Comparison of ENCODE assay signal across 9 mouse cellular contexts in the genomic region with DNA sequence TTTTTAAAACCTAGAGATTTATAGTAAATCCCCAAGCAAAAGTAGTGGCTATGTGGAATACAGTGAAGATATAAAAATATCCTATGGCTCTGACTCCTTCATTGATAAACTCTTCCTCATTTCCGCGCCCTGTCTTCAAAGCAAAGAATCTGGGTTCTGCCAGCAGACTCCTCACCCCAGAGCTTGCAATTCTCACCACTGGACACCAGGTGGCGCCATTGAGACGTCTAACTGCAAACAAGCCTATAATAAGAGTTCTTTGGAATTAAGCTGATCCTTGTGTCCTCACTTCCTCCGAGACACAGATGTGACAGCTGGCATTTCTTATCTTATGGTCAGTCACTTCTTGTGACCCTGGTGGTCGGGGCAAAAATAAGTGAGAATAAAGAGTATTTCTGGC.
DNase-seq lines count a peak whose midpoint lies in the region; ATAC-seq and TF ChIP-seq lines count a peak whose summit lies in the region.
"Had no signal": no experiment of that assay in that cellular context is flagged by ENCODE, and none has a peak within 500 bp of the region (broad histone marks: within the 10 kb centered on the region; RNA-seq: fewer than 3 reads in every experiment).

No protein-coding gene starts in this region.

- H3K4me2 ChIP-seq in liver, embryonic 14.5 days (ENCODE audit: low read depth) = no peak overlapping the region
- H3K4me2 ChIP-seq: liver, embryonic 15.5 days had no signal

- H3K27ac ChIP-seq in MEL (ENCODE audit: control insufficient read depth, low read depth, low read length) = no peak overlapping the region
- no peak overlapping the region for H3K27ac ChIP-seq in liver, embryonic 14.5 days
- H3K27ac ChIP-seq: liver, embryonic 15.5 days had no signal

- H3K36me3 ChIP-seq in MEL (ENCODE audit: control insufficient read depth in 1 of 2, insufficient read depth in 2 of 2, low read length in 2 of 2) = no peaks in the 10 kb centered on the region
- H3K36me3 ChIP-seq in liver, embryonic 14.5 days (replicated peaks; ENCODE audit: control insufficient read depth, insufficient read depth, low read depth) = no peaks in the 10 kb centered on the region
- H3K36me3 ChIP-seq: liver, embryonic 15.5 days had no signal

- peak; percentile 78 for ATAC-seq in frontal cortex, adult (ENCODE audit: low TSS enrichment)
- ATAC-seq in liver, embryonic 14.5 days (ENCODE audit: insufficient read depth) = no peak

- TF ChIP-seq POLR2A in MEL (IDR thresholded peaks at IDR 0.05; ENCODE audit: control insufficient read depth in 1 of 2, insufficient read depth in 1 of 2, low read depth in 1 of 2, low read length in 2 of 2, poor library complexity in 1 of 2) = no peak

- no peak for TF ChIP-seq EP300 in MEL (IDR thresholded peaks at IDR 0.05; ENCODE audit: low read depth in 1 of 2, low read length in 2 of 2)
- TF ChIP-seq EP300 in liver, embryonic 14.5 days (IDR thresholded peaks at IDR 0.05; ENCODE audit: low read depth) = no peak

- H3K79me2 ChIP-seq in MEL (ENCODE audit: control insufficient read depth, insufficient read depth, low read length, poor library complexity) = no peaks in the 10 kb centered on the region

- 12% methylated on average over 6 of the region's 6 CpGs for WGBS in liver, embryonic 14.5 days (ENCODE audit: insufficient replicate concordance)

- TF ChIP-seq CTCF in MEL (IDR thresholded peaks at IDR 0.05 in 2 of 3, conservative IDR thresholded peaks at IDR 0.05 in 1 of 3; ENCODE audit: control insufficient read depth in 1 of 3, insufficient read depth in 1 of 3, low read depth in 2 of 3, low read length in 3 of 3, poor library complexity in 1 of 3, severe bottlenecking in 1 of 3) = peak; percentile 89 to 92 (median 89)
- TF ChIP-seq CTCF in liver, embryonic 14.5 days (IDR thresholded peaks at IDR 0.05; ENCODE audit: low read depth) = peak; percentile 88

- H3K4me1 ChIP-seq in MEL (ENCODE audit: control insufficient read depth in 1 of 2, insufficient read depth in 2 of 2, low read length in 2 of 2) = no peaks in the 10 kb centered on the region
- no peaks in the 10 kb centered on the region for H3K4me1 ChIP-seq in liver, embryonic 14.5 days (replicated peaks; ENCODE audit: control insufficient read depth in 2 of 2, insufficient read depth in 2 of 2, low read length in 1 of 2)
- H3K4me1 ChIP-seq: liver, embryonic 15.5 days had no signal

- peak; percentile 69 for TF ChIP-seq RAD21 in MEL (IDR thresholded peaks at IDR 0.05; ENCODE audit: low read depth, low read length)

- DNase-seq in A20 (ENCODE audit: low read depth, low spot score) (peak; percentile 79), MEL (ENCODE audit: low read depth, low spot score) (peak; percentile 87)
- peak; percentile 29 for DNase-seq in cerebellum, adult 11-12 months
- DNase-seq in kidney, postnatal 14 days = peak; percentile 57
- DNase-seq in liver, embryonic 14.5 days (ENCODE audit: low read depth in 3 of 3, low spot score in 3 of 3) = peak; percentile 38 to 45 (median 41)
- DNase-seq in right cerebral cortex, adult 2 months (ENCODE audit: low spot score in 2 of 2) = peak; percentile 78 to 89
- DNase-seq in urinary bladder, postnatal 36 days (ENCODE audit: low spot score in 2 of 2) = peak; percentile 30 to 50

- H3K9me3 ChIP-seq in MEL (replicated peaks; ENCODE audit: insufficient read depth, low read length) = no peaks in the 10 kb centered on the region
- no peaks in the 10 kb centered on the region for H3K9me3 ChIP-seq in liver, embryonic 14.5 days (ENCODE audit: control insufficient read depth, low read length)
- H3K9me3 ChIP-seq: liver, embryonic 15.5 days had no signal

- peaks cover 0 to 3% of the 10 kb centered on the region in 2 experiments for H3K27me3 ChIP-seq in MEL (ENCODE audit: control insufficient read depth in 1 of 2, insufficient read depth in 2 of 2, low read length in 2 of 2)
- H3K27me3 ChIP-seq in liver, embryonic 14.5 days (ENCODE audit: control insufficient read depth, insufficient read depth, low read length) = no peaks in the 10 kb centered on the region
- H3K27me3 ChIP-seq: liver, embryonic 15.5 days had no signal

- no peak overlapping the region for H3K9ac ChIP-seq in MEL (ENCODE audit: control insufficient read depth, low read depth, low read length, poor library complexity, severe bottlenecking)
- no peak overlapping the region for H3K9ac ChIP-seq in liver, embryonic 14.5 days (replicated peaks)
- H3K9ac ChIP-seq: liver, embryonic 15.5 days had no signal

- no peak overlapping the region for H3K4me3 ChIP-seq in MEL (ENCODE audit: control insufficient read depth in 1 of 2, insufficient read depth in 1 of 2, low read depth in 2 of 2, low read length in 2 of 2)
- H3K4me3 ChIP-seq in liver, embryonic 14.5 days (ENCODE audit: insufficient read depth in 1 of 2, low read depth in 2 of 2, low read length in 2 of 2) = no peak overlapping the region
- H3K4me3 ChIP-seq: liver, embryonic 15.5 days had no signal

TF ChIP-seq in MEL, 35 proteins besides CTCF, POLR2A, EP300 and RAD21:
- peak; percentile 79 for TF ChIP-seq SMC3 (IDR thresholded peaks at IDR 0.05; ENCODE audit: low read depth, low read length)
- no peak for TF ChIP-seq ZMIZ1 (IDR thresholded peaks at IDR 0.05; ENCODE audit: low read depth, low read length)
- peak; percentile 64 for TF ChIP-seq ZC3H11A (IDR thresholded peaks at IDR 0.05; ENCODE audit: low read depth, low read length)

Comparison
In these comparisons a context has a peak if more than half of its experiments do, and no peak if none do; other contexts are left out.
1. DNase-seq: peak in every context shown above with its lines; median percentile 87 in MEL; 84 in right cerebral cortex, adult 2 months; 79 in A20; 57 in kidney, postnatal 14 days; 41 in liver, embryonic 14.5 days; 40 in urinary bladder, postnatal 36 days; 29 in cerebellum, adult 11-12 months.